Mouse (Mus musculus): ENCODE measurements around the gene Vps45.
A peak's percentile ranks its signal among the peaks of the same experiment; 100 is the strongest.

Vps45 gene

DNA sequence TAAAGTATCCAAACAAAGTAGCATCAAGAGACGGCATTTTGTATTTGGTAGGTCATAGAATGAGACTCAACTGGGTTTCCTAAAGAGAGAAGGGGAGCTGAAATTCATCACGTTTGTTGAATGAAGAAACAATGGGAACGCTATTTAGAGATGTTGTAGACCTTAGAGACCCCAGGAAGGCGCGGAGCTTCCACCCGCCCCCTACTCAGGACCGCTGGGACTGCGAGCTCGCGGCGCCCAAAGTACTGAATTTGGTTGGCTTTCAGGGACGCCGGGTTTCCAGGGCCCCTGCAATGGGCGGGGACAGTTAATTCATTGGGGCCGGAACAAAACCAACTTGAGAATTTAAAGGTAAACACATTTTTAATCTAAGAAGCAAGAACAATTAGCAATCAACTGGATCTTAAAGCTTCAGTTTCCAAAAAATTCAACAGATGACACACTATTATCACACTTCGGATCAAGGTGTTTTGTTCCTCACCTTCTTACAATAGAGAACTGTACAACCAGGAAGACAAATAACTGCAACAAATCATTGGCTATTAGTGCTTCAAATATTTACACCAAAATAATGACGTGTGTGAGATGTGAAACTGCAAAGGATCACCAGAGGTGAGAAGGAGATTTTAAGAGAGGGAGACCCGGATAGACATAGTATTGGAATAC, at the start of gene Vps45:
Gene Vps45, minus strand, starts transcription at position 236 of the 666 bp plus-strand sequence.
- peak; percentile 71 for DNase-seq (ENCODE audit: extremely low spot score)

DNA sequence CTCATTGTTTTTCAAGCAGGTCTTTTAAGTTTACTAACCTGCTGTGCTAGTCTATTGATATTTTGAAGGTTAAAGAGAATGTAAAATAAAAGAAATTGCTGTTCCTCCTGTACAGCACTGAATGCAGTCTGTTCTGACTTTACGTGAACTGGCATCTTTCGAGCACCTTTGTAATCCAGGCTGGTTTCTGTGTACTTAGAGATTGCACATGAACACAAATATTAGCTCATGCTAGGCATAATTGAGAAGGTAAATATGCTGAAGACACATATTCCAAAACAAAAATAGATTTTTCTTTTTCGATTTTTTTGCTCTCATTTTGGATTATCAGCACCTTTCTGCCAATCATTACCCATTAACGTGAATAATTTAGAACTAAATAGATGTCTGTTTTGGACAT, 47.9 kb upstream of the Vps45 start:
- DNase-seq (ENCODE audit: extremely low spot score): no peak

DNA sequence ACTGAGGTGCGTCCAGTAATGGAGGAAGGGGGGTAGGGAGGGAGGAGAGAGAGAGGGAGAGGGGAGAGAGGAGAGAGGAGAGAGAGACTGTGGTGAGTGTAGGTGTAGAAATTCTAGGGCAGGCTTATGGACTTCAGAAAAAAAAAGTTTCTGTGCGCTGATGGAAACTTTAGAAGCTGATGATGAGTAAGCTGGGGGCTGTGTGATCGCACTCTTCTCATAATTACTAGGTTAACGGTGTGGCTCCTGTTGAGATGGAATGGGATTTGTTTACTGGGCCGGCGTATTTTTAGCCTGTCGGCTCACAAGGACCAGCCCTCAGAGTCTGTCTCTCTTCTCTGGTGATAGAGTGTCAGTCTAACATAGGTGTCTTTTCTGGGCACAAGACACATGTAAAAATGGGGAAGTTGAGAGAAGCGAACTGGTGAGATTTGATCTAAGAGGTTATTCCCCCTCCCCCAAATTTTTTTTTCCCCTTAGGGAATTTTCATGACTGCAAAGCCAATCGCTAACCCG, 47.0 kb upstream of the Vps45 start:
- DNase-seq (ENCODE audit: extremely low spot score): peak; percentile 20

DNA sequence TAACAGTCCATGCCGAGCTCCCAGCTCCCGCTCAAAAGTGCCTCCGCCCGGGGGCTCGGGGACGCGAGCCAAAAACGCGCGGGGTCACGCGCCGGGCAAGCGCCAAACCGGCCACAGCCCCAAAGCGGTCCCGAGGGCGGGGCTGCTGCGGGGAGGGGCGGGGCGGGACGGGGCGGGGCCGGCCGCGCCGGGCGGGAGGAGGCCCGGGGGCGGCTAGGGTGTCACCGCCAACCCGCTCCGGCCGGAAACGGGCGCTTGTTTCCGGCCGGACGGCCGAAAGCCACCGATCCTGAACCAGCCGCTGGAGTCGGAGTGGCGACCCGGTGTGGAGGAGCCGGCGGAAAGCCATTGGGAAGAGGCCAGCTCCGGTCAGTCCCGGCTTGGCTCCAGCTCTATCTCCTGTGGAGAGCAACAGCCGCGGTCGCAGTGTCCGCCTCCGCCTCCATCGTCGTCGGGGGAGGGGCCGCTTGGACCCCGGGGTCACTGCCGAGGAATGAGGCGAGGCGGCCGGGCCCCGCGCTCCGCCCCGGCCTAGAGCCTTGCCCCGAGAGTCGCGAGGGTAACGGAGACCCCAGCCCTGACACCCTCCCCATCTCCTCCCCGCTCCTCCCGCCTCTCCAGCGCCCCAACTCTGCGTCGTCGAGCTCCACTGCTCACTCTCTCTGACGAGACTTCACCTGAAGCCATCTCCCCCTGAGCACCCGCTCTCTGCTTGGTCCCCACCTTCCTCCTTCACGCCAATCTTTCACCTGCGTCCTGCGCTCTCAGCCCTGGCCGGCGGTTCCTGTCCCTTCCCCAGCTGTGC, 46.2 kb upstream of the Vps45 start, which contains the start of gene Otud7b:
Gene Otud7b, plus strand, starts transcription at position 267 of the 805 bp plus-strand sequence.
- DNase-seq (ENCODE audit: extremely low spot score): peak; percentile 91

DNA sequence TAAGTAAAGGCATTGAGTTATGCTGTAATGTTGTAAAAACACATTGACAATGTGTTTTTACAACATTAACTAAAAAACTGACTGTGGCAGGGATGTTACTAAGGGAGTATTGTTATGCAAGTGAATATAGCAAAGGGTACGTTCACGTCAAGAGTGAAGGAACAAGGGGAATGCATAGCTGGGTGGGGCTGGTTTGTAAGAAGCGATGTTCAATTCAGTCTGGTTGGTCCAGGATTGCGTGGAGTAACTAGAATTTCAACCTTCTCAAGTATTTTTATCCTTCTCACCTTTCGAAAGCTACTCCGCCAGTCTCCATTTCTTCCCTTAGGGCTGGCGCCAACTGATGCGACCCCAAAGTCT, 45.6 kb upstream of the Vps45 start:
- no peak for DNase-seq (ENCODE audit: extremely low spot score)

DNA sequence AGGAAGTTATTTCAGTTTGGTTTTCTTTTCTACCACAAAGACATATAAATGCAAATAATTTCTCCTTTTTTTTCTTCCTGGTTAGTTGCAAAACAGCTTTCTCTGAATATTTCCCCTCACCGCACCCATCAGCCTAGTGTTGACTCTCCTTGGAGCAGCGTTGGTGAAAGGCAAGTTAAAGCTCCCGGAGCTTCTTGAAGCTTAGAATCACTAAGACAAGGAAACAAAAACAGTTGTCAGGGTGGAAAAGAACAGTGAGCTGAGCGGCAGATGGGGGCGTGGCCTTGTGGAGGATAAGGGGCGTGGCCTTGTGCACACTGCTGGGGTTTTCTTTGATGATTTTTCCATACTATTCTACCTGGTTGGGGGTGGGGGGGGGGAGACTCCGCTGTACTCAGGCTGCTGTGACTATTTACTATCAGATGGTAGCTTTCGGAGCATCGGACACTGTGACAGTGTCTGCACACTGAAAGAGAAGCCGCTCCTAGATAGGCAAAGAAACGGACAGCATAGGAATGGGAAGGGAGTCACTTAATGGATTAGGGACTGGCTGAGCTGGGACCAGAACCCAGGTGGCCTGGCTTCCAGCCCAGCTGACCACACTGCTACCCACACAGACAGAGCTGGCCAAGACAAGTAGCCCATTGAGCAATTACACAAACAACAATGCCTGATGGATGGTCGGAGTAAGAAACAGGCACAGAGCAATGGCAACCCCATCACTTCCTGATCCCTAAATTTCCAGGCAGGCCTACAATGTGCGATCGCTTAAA, 44.0 kb upstream of the Vps45 start:
- DNase-seq (ENCODE audit: extremely low spot score): peak; percentile 60

DNA sequence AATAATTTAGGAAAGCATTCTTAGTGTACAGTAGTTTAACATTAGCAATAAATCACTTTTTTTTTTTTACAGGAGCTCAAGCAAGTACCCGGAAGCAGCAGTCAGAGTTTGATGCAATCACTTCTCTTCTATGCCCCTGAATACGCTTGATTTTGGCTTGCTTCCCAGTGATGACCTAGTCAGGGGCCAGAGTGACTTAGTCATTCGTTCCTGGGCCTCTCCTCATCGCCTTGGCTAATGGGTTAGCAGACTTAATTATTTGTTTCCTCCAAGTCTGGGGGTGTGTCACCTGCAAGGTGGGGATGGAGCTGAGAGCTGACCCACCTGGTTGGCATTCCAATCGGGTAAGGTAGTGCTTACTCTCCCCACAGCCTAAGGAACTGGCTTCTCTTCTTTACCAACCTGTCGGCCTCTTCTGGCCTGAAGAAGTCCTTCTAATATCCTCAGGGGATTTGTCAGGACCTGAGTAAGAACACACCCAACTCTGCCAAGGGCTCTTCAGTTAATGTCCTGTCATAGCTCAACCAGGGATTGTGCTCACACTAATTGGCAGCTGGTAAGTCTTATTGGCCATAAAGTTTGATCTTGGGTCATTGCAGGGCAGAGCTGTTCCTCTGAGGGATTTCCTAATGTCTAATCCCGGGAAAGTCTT, 40.5 kb upstream of the Vps45 start:
- no peak for DNase-seq (ENCODE audit: extremely low spot score)

DNA sequence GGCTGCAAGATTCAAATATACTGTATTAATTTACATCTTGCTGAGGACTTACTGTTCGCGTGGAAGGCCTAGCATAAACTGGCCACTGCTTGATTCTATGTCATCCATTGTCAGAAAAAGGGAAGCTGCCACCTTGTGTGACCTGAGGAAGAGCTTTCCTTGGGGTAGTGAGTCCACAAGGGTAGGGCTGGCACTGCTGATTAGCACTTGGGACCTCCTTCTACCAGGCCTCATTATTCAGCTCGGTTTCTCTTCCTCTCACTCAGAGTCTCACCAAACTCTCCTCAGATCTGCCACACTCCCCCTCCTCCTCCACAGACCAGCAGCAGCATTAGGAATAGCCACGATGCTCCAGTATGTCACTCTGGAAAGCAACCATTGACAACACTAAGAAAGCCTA, 39.9 kb upstream of the Vps45 start:
- no peak for DNase-seq (ENCODE audit: extremely low spot score)

DNA sequence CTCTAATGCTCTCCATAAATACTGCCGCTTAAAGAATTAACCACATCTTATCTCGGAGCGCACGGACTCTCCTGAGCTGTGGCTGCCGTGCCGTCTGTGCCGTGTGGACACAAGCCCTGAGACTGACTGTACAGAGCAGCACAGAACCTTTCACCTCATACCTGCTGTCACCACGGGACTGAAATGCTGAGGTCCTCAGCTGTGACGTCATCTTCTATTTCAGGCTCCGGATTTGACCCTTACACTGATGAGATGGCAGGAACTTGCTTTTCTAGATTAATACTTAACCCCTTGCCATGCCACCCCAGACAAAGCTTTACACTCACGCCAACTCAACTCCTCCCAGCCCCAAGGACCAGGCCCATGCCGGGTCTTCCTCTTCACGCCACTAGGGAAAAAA, 35.9 kb upstream of the Vps45 start:
- DNase-seq (ENCODE audit: extremely low spot score): no peak

DNA sequence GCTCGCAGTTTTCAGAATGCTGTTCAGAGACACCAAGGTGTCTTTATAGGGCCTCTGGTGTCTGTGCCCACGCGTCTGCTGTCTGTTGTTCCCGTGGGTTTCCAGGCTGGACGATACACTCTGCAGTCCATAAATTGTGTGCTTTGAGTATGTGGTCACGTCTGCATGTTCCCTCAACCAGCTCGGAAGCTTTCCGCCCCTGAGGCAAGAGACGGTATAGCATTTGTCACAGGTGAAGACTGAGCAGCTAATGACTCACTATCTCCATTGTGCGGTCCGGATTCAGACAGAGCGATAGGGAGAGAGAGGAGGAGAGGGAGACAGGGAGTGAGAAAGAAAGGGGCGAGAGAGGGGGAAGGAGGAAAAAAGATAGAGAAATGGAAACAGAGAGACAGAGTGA, 35.2 kb upstream of the Vps45 start:
- no peak for DNase-seq (ENCODE audit: extremely low spot score)

DNA sequence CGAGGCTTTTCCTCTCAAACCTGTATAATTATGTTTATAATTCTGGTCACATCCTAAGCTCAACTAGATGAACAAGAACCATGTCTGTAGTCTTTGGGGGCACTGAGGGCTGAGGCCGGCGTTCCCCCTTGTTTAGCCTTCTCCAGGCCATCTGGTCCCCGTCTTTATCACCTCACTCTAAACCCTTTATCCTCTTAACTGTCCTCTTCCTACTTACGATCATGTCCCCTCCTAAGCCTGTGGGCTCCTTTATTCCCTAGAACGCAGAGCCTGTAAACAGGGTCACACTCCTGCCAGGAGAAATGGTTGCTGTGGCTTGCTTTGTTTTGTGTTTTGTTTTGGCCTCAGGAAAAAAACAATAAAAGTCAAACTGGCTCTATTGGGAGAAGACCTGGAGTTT, 33.7 kb upstream of the Vps45 start:
- DNase-seq (ENCODE audit: extremely low spot score): no peak

DNA sequence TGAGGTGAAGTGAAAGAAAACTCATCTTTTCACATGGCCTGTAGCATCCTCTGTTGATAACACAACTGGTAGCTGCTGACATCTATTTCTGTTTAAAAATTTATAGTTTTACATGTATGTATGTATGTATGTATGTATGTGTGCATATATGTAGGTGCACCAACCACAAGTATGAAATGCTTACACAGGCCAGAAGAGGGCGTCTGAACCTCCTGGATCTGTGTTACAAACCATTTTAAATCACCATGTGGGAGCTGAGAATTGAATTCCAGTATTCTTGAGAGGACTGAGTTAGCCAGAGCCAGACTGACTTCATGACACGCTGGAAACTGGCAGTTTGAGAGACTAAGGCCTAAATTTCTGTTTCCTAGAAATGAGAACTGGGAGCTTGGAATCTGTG, 32.9 kb upstream of the Vps45 start:
- DNase-seq (ENCODE audit: extremely low spot score): no peak

DNA sequence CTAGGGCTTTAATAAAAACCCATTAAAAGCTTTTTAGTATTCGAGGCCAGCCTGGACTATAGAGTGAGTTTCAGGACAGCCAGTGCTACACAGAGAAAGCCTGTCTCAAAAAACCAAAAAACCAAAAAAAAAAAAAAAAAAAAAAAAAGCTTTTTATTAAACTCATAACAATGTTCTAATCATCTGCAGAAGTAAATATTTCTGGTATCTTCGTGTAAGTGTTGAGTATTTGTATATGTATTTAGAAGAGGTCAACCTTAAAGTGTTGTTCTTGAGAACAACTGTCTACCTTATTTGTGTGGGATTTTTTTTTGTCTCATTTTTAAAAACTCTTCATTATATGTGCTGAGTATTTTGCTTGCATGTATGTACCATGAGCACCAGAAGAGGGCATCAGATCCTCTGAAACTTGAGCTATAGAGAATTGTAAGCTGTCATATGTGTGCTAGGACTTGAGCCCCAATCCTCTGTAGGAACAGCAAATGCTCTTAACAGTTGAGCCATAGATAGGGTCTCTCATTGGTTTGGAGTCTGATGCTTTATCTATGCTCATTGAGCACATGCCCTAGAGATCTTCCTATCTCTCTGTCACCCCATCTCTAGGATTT, 31.7 kb upstream of the Vps45 start:
- DNase-seq (ENCODE audit: extremely low spot score): no peak

DNA sequence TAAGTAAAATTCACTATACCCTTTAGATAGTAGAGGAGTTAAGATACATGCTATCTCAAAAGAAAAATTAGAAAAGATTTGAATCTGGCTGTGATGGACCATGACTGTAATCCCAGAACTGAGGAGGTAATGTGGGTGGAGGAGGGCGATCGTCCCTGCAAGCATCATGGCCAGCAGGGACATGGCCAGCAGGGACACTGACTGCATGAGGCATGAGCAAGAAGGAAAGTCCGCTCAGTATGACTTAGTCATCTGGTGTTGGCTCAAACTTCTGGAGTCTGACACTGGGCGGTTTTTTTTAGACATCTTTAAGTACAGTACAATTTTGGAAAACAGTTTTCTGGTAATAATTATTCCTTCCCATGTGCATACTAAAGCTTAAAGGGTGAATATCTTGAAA, 29.5 kb upstream of the Vps45 start:
- no peak for DNase-seq (ENCODE audit: extremely low spot score)

DNA sequence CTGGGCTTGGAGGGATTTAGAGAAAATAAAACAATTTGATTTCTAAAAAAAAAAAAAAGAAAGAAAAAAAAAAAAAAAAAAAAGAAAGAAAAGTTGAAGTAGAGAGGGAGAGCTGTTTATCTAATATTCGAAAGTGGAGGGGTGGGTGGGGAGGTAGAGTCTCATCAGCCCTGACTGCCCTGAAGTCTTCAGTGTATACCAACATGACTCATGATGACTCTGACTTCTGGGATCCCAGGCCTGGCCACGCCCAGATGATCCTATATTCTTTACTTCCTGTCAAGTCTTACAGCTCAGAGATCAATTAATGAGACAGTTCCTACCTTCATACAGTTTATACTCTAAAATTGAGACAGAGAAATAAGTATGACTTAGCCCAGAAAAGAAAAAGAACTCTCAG, 29.0 kb upstream of the Vps45 start:
- DNase-seq (ENCODE audit: extremely low spot score): no peak

DNA sequence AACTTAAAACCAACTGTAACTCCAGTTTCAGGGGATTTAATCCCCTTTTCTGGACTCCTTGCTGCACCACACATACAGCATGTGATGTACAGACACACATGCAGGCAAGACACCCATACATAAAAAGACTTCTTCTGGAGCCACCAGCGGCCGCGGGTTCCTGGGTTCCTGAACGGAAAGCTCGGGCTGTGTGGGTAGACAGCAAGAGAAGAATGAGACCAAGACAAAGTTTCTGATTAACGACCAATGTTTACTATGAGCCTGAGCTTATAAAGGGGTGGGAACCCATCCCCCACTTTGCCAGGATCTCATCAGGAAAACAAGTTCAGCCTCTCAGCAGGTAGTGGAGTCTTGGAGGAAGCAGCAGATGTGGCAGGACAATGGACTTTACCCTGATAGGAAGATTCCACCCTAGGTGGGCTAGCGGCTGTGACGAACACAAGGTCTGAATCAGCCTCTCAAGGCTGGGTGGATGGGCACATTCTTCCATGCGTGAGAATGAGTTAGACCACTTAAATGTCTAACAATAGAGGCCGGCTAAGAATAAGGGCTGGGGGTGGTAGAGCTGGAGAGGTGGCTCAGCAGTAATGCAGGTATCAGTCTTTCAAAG, 26.0 kb upstream of the Vps45 start:
- no peak for DNase-seq (ENCODE audit: extremely low spot score)

DNA sequence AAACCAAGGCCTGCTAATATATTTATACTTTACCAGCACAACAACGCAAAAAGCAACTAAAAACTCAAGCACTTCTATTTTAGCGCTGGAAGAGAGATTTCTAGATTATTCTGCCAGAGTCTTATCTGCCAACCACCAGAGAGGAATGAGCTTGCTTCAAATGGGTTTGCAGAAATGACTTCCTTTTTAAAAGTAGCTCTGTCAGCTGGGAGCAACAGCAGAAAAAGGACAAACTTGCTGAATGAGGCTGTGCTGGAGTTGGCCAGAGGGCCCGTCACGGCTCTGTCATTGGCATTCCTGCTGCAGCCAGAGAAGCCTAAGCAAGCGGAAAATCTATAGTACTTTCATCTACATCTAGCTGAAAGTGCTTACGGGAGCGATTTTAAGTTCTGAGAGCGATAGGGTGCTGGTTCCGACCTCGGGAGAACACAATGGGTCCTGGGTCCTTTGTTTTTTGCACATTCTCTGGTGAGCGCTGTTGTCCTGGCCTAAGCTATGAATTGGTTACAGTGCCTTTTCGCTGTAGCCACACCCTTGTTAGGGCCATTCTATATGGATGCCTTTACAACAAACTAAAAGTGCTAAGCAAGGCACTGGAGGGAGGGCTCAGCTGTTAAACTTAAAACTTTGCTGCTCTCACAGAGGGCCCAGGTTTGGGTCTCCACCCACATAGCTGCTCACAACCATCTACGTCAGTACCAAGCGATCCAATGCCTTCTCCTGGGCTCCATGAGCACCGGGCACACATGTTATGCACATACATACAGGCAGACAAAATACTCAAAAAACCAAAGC, 24.6 kb upstream of the Vps45 start:
- no peak for DNase-seq (ENCODE audit: extremely low spot score)

DNA sequence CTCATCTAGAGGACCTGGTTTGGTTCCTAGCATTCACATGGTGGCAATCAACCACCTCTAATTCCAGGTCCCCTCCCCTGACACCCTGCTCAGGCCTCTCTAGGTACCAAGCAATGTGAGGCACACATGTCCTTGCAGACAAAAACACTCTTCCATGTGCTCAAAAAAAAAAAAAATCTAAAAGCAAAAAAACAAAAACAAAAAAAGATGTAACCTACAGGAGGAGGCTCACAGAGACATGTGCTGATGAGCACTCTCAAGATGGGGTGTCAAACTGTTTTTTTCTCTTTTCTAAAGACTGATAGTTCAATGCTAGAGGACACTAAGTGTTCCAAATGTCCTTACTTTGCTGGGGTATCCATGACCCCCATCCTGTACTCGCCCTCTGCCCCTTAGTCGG, 23.8 kb upstream of the Vps45 start:
- DNase-seq (ENCODE audit: extremely low spot score): no peak

DNA sequence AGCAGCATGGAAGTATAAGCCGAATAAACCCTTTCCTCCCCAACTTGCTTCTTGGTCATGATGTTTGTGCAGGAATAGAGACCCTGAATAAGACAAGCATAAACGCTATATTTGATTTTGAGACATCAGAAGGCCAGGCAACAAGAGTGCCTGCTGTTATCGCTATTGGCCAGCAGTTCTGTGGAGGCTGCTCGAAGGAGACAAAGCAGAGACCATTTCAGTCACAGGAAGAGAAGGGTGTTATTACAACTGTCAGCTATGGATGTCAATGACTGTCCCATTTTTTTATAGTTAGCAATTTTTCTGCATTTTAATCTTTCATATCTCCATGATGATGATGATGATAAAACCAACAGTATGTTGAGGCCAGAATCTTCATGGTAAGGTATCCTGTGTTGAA, 23.4 kb upstream of the Vps45 start:
- no peak for DNase-seq (ENCODE audit: extremely low spot score)

DNA sequence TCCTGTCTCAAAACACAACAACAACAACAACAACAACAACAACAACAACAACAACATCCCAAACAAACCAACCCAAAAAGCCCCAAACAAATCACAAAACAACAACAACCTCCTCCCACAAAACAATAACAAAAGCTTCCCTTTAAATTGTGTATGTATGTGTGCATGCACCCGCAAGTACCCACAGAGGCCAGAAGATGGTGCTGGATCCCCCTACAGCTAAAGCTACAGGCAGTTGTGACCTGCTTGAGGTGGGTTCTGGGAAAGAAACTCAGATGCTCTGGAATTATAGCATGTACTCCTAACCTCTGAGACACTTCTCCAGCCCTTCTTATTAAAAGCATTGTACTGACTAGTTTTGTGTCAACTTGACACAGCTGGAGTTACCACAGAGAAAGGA, 22.7 kb upstream of the Vps45 start:
- DNase-seq (ENCODE audit: extremely low spot score): no peak

Data from embryo, embryonic 9.5 days (tissue).